Mouse (Mus musculus): ENCODE data around the gene Mtg2. TPM values are rescaled to one million over a fixed set of nuclear protein-coding genes. Genes with fewer than 3 reads are reported as not detected.

Gene Mtg2
- polyA plus RNA-seq, 1 experiment from 2014 or later, result 27.8 TPM

DNA sequence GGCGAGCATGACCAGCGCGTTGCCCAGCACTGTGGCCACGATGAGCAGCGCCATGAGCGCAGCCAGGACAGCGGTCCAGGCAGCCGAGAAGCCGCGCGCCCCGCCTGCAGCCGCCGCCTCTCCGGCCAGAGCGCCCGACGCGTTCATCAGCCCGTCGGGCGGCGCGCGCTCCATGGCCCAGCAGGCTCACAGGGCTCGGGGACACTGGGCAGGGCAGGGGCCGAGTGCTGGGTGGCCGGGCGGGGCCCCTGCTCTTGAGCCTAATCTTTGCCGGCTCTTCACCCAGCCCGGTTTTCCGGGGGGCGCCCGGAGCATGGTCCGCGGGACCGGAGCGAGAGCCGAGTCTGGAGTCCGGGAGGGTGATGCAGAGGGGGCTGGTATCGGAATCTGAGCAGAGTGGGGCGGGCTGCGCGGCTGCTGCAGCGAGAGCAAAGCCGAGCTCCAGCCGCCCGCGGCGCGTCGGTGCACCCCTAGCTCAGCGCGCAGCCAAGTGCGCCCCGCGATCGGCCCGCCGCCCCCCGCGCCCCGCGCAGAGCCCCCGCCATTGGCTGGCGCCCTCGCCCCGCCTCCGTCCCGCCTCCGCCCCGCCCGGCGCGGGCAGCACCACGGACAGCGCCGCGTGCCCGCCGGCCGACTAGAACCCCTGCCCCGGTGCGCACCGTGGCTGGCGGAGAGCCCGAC is 33.7 kb downstream of the Mtg2 start, which contains the start of gene Hrh3:
Gene Hrh3 (minus strand): TSS at position 511 of the 681 bp plus-strand sequence.
- ATAC-seq (ENCODE audit: insufficient number of reproducible peaks, insufficient read depth, low FRiP score, low read depth), result peak; percentile 79
- Histone ChIP-seq H3K9ac (replicated peaks; ENCODE audit: low read depth, low read length) (no peak within 1 kb of the TSS), H3K9me3 (ENCODE audit: control insufficient read depth, low read depth, low read length) (no peaks in the 10 kb centered on the region), H3K4me1 (ENCODE audit: control insufficient read depth, insufficient read depth, low read length) (peaks cover 12% of the 10 kb centered on the region), H3K4me3 (ENCODE audit: low read depth, low read length) (peak within 1 kb of the TSS; percentile 41), H3K27ac (ENCODE audit: low read length) (no peak within 1 kb of the TSS), H3K27me3 (ENCODE audit: control insufficient read depth, insufficient read depth, low read length) (peaks cover 47% of the 10 kb centered on the region), H3K4me2 (replicated peaks; ENCODE audit: low read depth, low read length) (peak within 1 kb of the TSS; percentile 97), H3K36me3 (ENCODE audit: control insufficient read depth, insufficient read depth, low read length) (no peaks in the 10 kb centered on the region)
- WGBS, result under 1% methylated on average over 70 of the region's 87 CpGs

GRCm38 (mm10) chr2:180104659-180105377 is 34.4 kb downstream of the Mtg2 start:
- H3K27me3 ChIP-seq (ENCODE audit: control insufficient read depth, insufficient read depth, low read length), result peaks cover 47% of the 10 kb centered on the region
- no peak overlapping the region for H3K9ac ChIP-seq (replicated peaks; ENCODE audit: low read depth, low read length)
- H3K27ac ChIP-seq (ENCODE audit: low read length), result no peak overlapping the region
- H3K4me1 ChIP-seq (ENCODE audit: control insufficient read depth, insufficient read depth, low read length), result peaks cover 12% of the 10 kb centered on the region
- 10% methylated on average over 24 of the region's 24 CpGs for WGBS
- H3K4me2 ChIP-seq (replicated peaks; ENCODE audit: low read depth, low read length), result peak overlapping the region; percentile 97
- no peaks in the 10 kb centered on the region for H3K9me3 ChIP-seq (ENCODE audit: control insufficient read depth, low read depth, low read length)
- ATAC-seq (ENCODE audit: insufficient number of reproducible peaks, insufficient read depth, low FRiP score, low read depth), result 0 out of 2 replicates have a peak, but pooled peaks have one; percentile 5
- H3K4me3 ChIP-seq (ENCODE audit: low read depth, low read length), result peak overlapping the region; percentile 41
- H3K36me3 ChIP-seq (ENCODE audit: control insufficient read depth, insufficient read depth, low read length), result no peaks in the 10 kb centered on the region

- no peak overlapping the region for H3K27ac ChIP-seq (ENCODE audit: low read length)
- ATAC-seq (ENCODE audit: insufficient number of reproducible peaks, insufficient read depth, low FRiP score, low read depth), result no peak
- WGBS, result 38% methylated on average over 8 of the region's 8 CpGs
- H3K9me3 ChIP-seq (ENCODE audit: control insufficient read depth, low read depth, low read length), result no peaks in the 10 kb centered on the region
- H3K4me1 ChIP-seq (ENCODE audit: control insufficient read depth, insufficient read depth, low read length), result peaks cover 12% of the 10 kb centered on the region
- H3K9ac ChIP-seq (replicated peaks; ENCODE audit: low read depth, low read length), result no peak overlapping the region
- peaks cover 43% of the 10 kb centered on the region for H3K27me3 ChIP-seq (ENCODE audit: control insufficient read depth, insufficient read depth, low read length)
- H3K4me2 ChIP-seq (replicated peaks; ENCODE audit: low read depth, low read length), result no peak overlapping the region
- H3K4me3 ChIP-seq (ENCODE audit: low read depth, low read length), result no peak overlapping the region
- no peaks in the 10 kb centered on the region for H3K36me3 ChIP-seq (ENCODE audit: control insufficient read depth, insufficient read depth, low read length)
Observed at GRCm38 (mm10) chr2:180105441-180106190, 35.2 kb downstream of the Mtg2 start.

GRCm38 (mm10) chr2:180107081-180107480 is 36.7 kb downstream of the Mtg2 start:
- Histone ChIP-seq H3K4me3 (ENCODE audit: low read depth, low read length) (no peak overlapping the region), H3K27ac (ENCODE audit: low read length) (no peak overlapping the region), H3K9me3 (ENCODE audit: control insufficient read depth, low read depth, low read length) (no peaks in the 10 kb centered on the region), H3K27me3 (ENCODE audit: control insufficient read depth, insufficient read depth, low read length) (peaks cover 29% of the 10 kb centered on the region), H3K4me2 (replicated peaks; ENCODE audit: low read depth, low read length) (no peak overlapping the region), H3K36me3 (ENCODE audit: control insufficient read depth, insufficient read depth, low read length) (no peaks in the 10 kb centered on the region), H3K9ac (replicated peaks; ENCODE audit: low read depth, low read length) (no peak overlapping the region), H3K4me1 (ENCODE audit: control insufficient read depth, insufficient read depth, low read length) (peaks cover 12% of the 10 kb centered on the region)
- ATAC-seq (ENCODE audit: insufficient number of reproducible peaks, insufficient read depth, low FRiP score, low read depth), result no peak
- WGBS, result 56% methylated on average over 4 of the region's 4 CpGs

GRCm38 (mm10) chr2:180108285-180108684 is 37.9 kb downstream of the Mtg2 start:
- 55% methylated on average over 6 of the region's 6 CpGs for WGBS
- Histone ChIP-seq H3K9me3 (ENCODE audit: control insufficient read depth, low read depth, low read length) (no peaks in the 10 kb centered on the region), H3K4me1 (ENCODE audit: control insufficient read depth, insufficient read depth, low read length) (peaks cover 8% of the 10 kb centered on the region), H3K36me3 (ENCODE audit: control insufficient read depth, insufficient read depth, low read length) (no peaks in the 10 kb centered on the region), H3K4me3 (ENCODE audit: low read depth, low read length) (no peak overlapping the region), H3K9ac (replicated peaks; ENCODE audit: low read depth, low read length) (no peak overlapping the region), H3K27me3 (ENCODE audit: control insufficient read depth, insufficient read depth, low read length) (peaks cover 19% of the 10 kb centered on the region), H3K27ac (ENCODE audit: low read length) (no peak overlapping the region), H3K4me2 (replicated peaks; ENCODE audit: low read depth, low read length) (no peak overlapping the region)
- ATAC-seq (ENCODE audit: insufficient number of reproducible peaks, insufficient read depth, low FRiP score, low read depth), result no peak

DNA sequence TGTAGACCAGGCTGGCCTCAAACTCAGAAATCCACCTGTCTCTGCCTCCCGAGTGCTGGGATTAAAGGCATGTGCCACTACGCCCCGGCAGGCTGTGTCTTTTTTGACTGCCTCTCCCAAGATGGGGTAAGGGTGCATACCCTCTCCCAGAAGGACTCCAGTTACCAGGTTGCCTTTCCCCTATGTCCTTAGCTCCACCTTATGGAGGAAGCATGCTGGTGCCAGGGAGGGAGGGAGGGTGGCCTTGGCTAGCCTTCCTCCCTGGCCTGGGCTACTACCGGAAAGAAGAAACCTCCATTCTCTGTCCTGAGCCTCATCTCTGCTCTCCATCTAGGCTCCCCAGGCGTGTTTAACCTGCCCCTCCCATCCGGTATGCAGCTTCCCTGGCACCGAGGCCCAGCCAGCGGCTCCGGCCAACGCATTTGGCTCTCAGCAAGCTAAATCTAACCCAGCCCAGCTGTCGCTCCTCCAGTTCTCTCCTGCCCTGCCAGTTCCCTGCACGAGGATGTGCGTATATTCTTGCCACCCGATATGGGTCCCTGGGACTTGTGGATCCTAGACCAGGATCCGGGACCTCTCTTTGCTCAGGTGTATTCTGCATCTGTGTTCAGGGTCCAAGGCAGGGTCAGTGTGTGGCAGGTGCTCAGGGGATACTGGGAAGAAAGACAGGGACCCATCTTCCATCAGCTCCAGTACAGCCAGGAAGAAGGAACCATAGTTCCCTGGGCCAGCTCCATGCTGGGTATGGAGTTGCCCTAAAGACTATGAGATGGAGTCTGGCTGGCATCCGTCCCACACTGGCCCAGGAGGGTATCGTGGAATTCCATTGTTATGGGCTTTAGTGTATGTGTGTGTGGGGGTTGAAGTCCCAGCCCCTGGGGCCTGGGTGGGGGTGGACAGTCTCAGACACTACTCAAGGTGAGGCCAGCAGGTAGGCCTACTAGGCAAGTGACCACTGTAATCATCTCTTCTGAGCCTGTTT is 43.8 kb downstream of the Mtg2 start:
- Histone ChIP-seq H3K36me3 (ENCODE audit: control insufficient read depth, insufficient read depth, low read length) (no peaks in the 10 kb centered on the region), H3K9me3 (ENCODE audit: control insufficient read depth, low read depth, low read length) (no peaks in the 10 kb centered on the region), H3K27ac (ENCODE audit: low read length) (no peak overlapping the region), H3K9ac (replicated peaks; ENCODE audit: low read depth, low read length) (no peak overlapping the region), H3K4me1 (ENCODE audit: control insufficient read depth, insufficient read depth, low read length) (peaks cover 19% of the 10 kb centered on the region), H3K4me2 (replicated peaks; ENCODE audit: low read depth, low read length) (no peak overlapping the region), H3K27me3 (ENCODE audit: control insufficient read depth, insufficient read depth, low read length) (no peaks in the 10 kb centered on the region), H3K4me3 (ENCODE audit: low read depth, low read length) (no peak overlapping the region)
- no peak for ATAC-seq (ENCODE audit: insufficient number of reproducible peaks, insufficient read depth, low FRiP score, low read depth)
- WGBS, result 52% methylated on average over 17 of the region's 17 CpGs

- Histone ChIP-seq H3K27me3 (ENCODE audit: control insufficient read depth, insufficient read depth, low read length) (no peaks in the 10 kb centered on the region), H3K27ac (ENCODE audit: low read length) (0 out of 2 replicates have a peak overlapping the region, but pooled peaks have one; percentile 15), H3K36me3 (ENCODE audit: control insufficient read depth, insufficient read depth, low read length) (no peaks in the 10 kb centered on the region), H3K9ac (replicated peaks; ENCODE audit: low read depth, low read length) (no peak overlapping the region), H3K4me2 (replicated peaks; ENCODE audit: low read depth, low read length) (no peak overlapping the region), H3K4me3 (ENCODE audit: low read depth, low read length) (no peak overlapping the region), H3K4me1 (ENCODE audit: control insufficient read depth, insufficient read depth, low read length) (peaks cover 23% of the 10 kb centered on the region), H3K9me3 (ENCODE audit: control insufficient read depth, low read depth, low read length) (no peaks in the 10 kb centered on the region)
- ATAC-seq (ENCODE audit: insufficient number of reproducible peaks, insufficient read depth, low FRiP score, low read depth), result no peak
- 22% methylated on average over 6 of the region's 6 CpGs for WGBS
Observed at GRCm38 (mm10) chr2:180115279-180115678, 44.9 kb downstream of the Mtg2 start.

Data from stomach, embryonic 14.5 days (tissue).